Mouse (Mus musculus) heart, embryonic 12.5 days (tissue): Measurements from ENCODE around the gene Npas3. TPM values are rescaled to one million over a fixed set of nuclear protein-coding genes. Genes with fewer than 3 reads are reported as not detected.

Source experiments
- ATAC-seq: fragments of 200-750 bp; cut with Nextera tagmentation; 2 replicates; pipeline ENCODE4 v1.8.0; 2017; ENCODE audit warnings: moderate TSS enrichment, moderate library complexity; ENCODE audit not compliant: insufficient number of reproducible peaks, low FRiP score
- H3K27ac ChIP-seq: fragments of 300-500 bp; sonication (generic); 2 replicates; pipeline ENCODE4 v1.5.1; 2016; ENCODE audit warnings: mild to moderate bottlenecking, moderate library complexity; ENCODE audit not compliant: poor library complexity, severe bottlenecking
- H3K27me3 ChIP-seq: fragments of 300-500 bp; sonication (generic); replicated peaks from 2 replicates; pipeline ENCODE4 v1.6.1; 2016; ENCODE audit warnings: mild to moderate bottlenecking, moderate library complexity
- H3K36me3 ChIP-seq: fragments of 300-500 bp; sonication (generic); 2 replicates; pipeline ENCODE4 v1.6.1; 2016; ENCODE audit warnings: mild to moderate bottlenecking, moderate library complexity
- H3K4me1 ChIP-seq: fragments of 300-500 bp; sonication (generic); replicated peaks from 2 replicates; pipeline ENCODE4 v1.6.1; 2016; ENCODE audit warnings: mild to moderate bottlenecking
- H3K4me2 ChIP-seq: fragments of 300-500 bp; sonication (generic); 2 replicates; pipeline ENCODE4 v1.6.1; 2016; ENCODE audit warnings: mild to moderate bottlenecking, moderate library complexity
- H3K4me3 ChIP-seq: fragments of 300-500 bp; sonication (generic); 2 replicates; pipeline ENCODE4 v1.5.1; 2016; ENCODE audit warnings: mild to moderate bottlenecking
- H3K9ac ChIP-seq: fragments of 300-500 bp; sonication (generic); 2 replicates; pipeline ENCODE4 v1.6.1; 2016; ENCODE audit warnings: mild to moderate bottlenecking, moderate library complexity
- H3K9me3 ChIP-seq: fragments of 300-500 bp; sonication (generic); replicated peaks from 2 replicates; pipeline ENCODE4 v1.6.1; 2016; ENCODE audit warnings: mild to moderate bottlenecking, moderate library complexity
- WGBS: fragments of 180-500 bp; shearing (Covaris S2); methylation state at CpG from one replicate; pipeline ENCODE4 v1.1.7; 2016; 5-methylcytosine and 5-hydroxymethylcytosine counted together
- polyA plus RNA-seq: library from polyadenylated mRNA; unstranded; fragments of >200 nt; fragmentation: Nextera tagmentation; extraction: Ambion mirVana; gene quantifications from 2 replicates; pipeline ENCODE4 v1.2.1, GENCODE M21; 2016

Gene Npas3
- polyA plus RNA-seq, 1 experiment from 2014 or later = 1.9 TPM

- Histone ChIP-seq H3K36me3 (no peaks in the 10 kb centered on the region), H3K4me2 (0 out of 2 replicates have a peak overlapping the region, but pooled peaks have one; percentile 51), H3K4me3 (no peak overlapping the region), H3K9ac (no peak overlapping the region), H3K27me3 (no peaks in the 10 kb centered on the region), H3K4me1 (peaks cover 20% of the 10 kb centered on the region), H3K9me3 (no peaks in the 10 kb centered on the region), H3K27ac (peak overlapping the region; percentile 72; the same call in 1 of the 2 replicates)
- 51% methylated on average over 13 of the region's 13 CpGs for WGBS
- ATAC-seq = no peak
These were observed 504.0 kb downstream of the Npas3 start for GRCm38 (mm10) chr12:53752281-53753072.

- 0 out of 2 replicates have a peak overlapping the region, but pooled peaks have one; percentile 2 for H3K4me3 ChIP-seq
- no peaks in the 10 kb centered on the region for H3K9me3 ChIP-seq
- H3K36me3 ChIP-seq = no peaks in the 10 kb centered on the region
- 0 out of 2 replicates have a peak, but pooled peaks have one; percentile 9 for ATAC-seq
- 0 out of 2 replicates have a peak overlapping the region, but pooled peaks have one; percentile 6 for H3K9ac ChIP-seq
- WGBS = 30% methylated on average over 13 of the region's 13 CpGs
- H3K27ac ChIP-seq = peak overlapping the region; percentile 72
- H3K4me2 ChIP-seq = peak overlapping the region; percentile 51
- no peaks in the 10 kb centered on the region for H3K27me3 ChIP-seq
- peaks cover 20% of the 10 kb centered on the region for H3K4me1 ChIP-seq
These were observed 505.0 kb downstream of the Npas3 start for GRCm38 (mm10) chr12:53753368-53753937.

GRCm38 (mm10) chr12:53754236-53754635, 505.8 kb downstream of the Npas3 start:
- no peak overlapping the region for H3K27ac ChIP-seq
- 29% methylated on average over 7 of the region's 7 CpGs for WGBS
- H3K4me1 ChIP-seq = peaks cover 20% of the 10 kb centered on the region
- no peaks in the 10 kb centered on the region for H3K36me3 ChIP-seq
- H3K4me2 ChIP-seq = no peak overlapping the region
- H3K9ac ChIP-seq = no peak overlapping the region
- ATAC-seq = no peak
- no peaks in the 10 kb centered on the region for H3K27me3 ChIP-seq
- H3K4me3 ChIP-seq = no peak overlapping the region
- H3K9me3 ChIP-seq = no peaks in the 10 kb centered on the region

- no peaks in the 10 kb centered on the region for H3K9me3 ChIP-seq
- H3K9ac ChIP-seq = no peak overlapping the region
- H3K27me3 ChIP-seq = no peaks in the 10 kb centered on the region
- H3K4me3 ChIP-seq = no peak overlapping the region
- no peak overlapping the region for H3K27ac ChIP-seq
- 78% methylated on average over 6 of the region's 6 CpGs for WGBS
- H3K4me1 ChIP-seq = peaks cover 13% of the 10 kb centered on the region
- ATAC-seq = no peak
- no peak overlapping the region for H3K4me2 ChIP-seq
- H3K36me3 ChIP-seq = no peaks in the 10 kb centered on the region
These were observed 509.2 kb downstream of the Npas3 start for GRCm38 (mm10) chr12:53757631-53758030.

GRCm38 (mm10) chr12:53758356-53758755, 509.9 kb downstream of the Npas3 start:
- Histone ChIP-seq H3K9ac (no peak overlapping the region), H3K4me1 (peaks cover 5% of the 10 kb centered on the region), H3K9me3 (no peaks in the 10 kb centered on the region), H3K4me3 (no peak overlapping the region), H3K36me3 (no peaks in the 10 kb centered on the region), H3K27me3 (no peaks in the 10 kb centered on the region), H3K4me2 (no peak overlapping the region), H3K27ac (no peak overlapping the region)
- WGBS = 85% methylated on average over 5 of the region's 5 CpGs
- ATAC-seq = no peak

- no peaks in the 10 kb centered on the region for H3K36me3 ChIP-seq
- H3K9ac ChIP-seq = no peak overlapping the region
- H3K27me3 ChIP-seq = no peaks in the 10 kb centered on the region
- H3K4me1 ChIP-seq = 0 out of 2 replicates have a peak, but pooled peaks cover 11% of the 10 kb centered on the region
- ATAC-seq = no peak
- H3K4me2 ChIP-seq = no peak overlapping the region
- H3K27ac ChIP-seq = no peak overlapping the region
- H3K9me3 ChIP-seq = no peaks in the 10 kb centered on the region
- 73% methylated on average over 4 of the region's 4 CpGs for WGBS
- H3K4me3 ChIP-seq = no peak overlapping the region
These were observed 515.7 kb downstream of the Npas3 start for GRCm38 (mm10) chr12:53764143-53764542.

- Histone ChIP-seq H3K27ac (no peak overlapping the region), H3K4me1 (peaks cover 11% of the 10 kb centered on the region; the same call in 1 of the 2 replicates), H3K27me3 (0 out of 2 replicates have a peak, but pooled peaks cover 4% of the 10 kb centered on the region), H3K36me3 (no peaks in the 10 kb centered on the region), H3K4me2 (no peak overlapping the region), H3K9me3 (no peaks in the 10 kb centered on the region), H3K9ac (no peak overlapping the region), H3K4me3 (no peak overlapping the region)
- 65% methylated on average over 11 of the region's 11 CpGs for WGBS
- ATAC-seq = no peak
These were observed 519.9 kb downstream of the Npas3 start for GRCm38 (mm10) chr12:53768392-53768791.

GRCm38 (mm10) chr12:53771394-53771936, 523.0 kb downstream of the Npas3 start:
- 0 out of 2 replicates have a peak, but pooled peaks cover 4% of the 10 kb centered on the region for H3K27me3 ChIP-seq

GRCm38 (mm10) chr12:53781850-53782552, 533.5 kb downstream of the Npas3 start:
- H3K36me3 ChIP-seq = no peaks in the 10 kb centered on the region
- no peaks in the 10 kb centered on the region for H3K4me1 ChIP-seq
- H3K27ac ChIP-seq = no peak overlapping the region
- H3K4me2 ChIP-seq = no peak overlapping the region
- no peaks in the 10 kb centered on the region for H3K27me3 ChIP-seq
- H3K4me3 ChIP-seq = no peak overlapping the region
- H3K9me3 ChIP-seq = no peaks in the 10 kb centered on the region
- WGBS = 67% methylated on average over 11 of the region's 11 CpGs
- ATAC-seq = no peak
- no peak overlapping the region for H3K9ac ChIP-seq

More at GRCm38 (mm10) chr12:53771394-53771936, 523.0 kb downstream of the Npas3 start:
- no peak overlapping the region for H3K9ac ChIP-seq
- H3K4me1 ChIP-seq = peaks cover 11% of the 10 kb centered on the region; the same call in 1 of the 2 replicates
- no peak overlapping the region for H3K4me2 ChIP-seq
- no peak overlapping the region for H3K4me3 ChIP-seq
- no peaks in the 10 kb centered on the region for H3K9me3 ChIP-seq
- WGBS = 68% methylated on average over 14 of the region's 14 CpGs
- ATAC-seq = no peak
- no peak overlapping the region for H3K27ac ChIP-seq
- H3K36me3 ChIP-seq = no peaks in the 10 kb centered on the region

- H3K36me3 ChIP-seq = no peaks in the 10 kb centered on the region
- no peak overlapping the region for H3K4me2 ChIP-seq
- no peaks in the 10 kb centered on the region for H3K9me3 ChIP-seq
- H3K27ac ChIP-seq = no peak overlapping the region
- H3K9ac ChIP-seq = no peak overlapping the region
- H3K27me3 ChIP-seq = no peaks in the 10 kb centered on the region
- 85% methylated on average over 10 of the region's 10 CpGs for WGBS
- no peak overlapping the region for H3K4me3 ChIP-seq
- H3K4me1 ChIP-seq = no peaks in the 10 kb centered on the region
- ATAC-seq = no peak
These were observed 541.0 kb downstream of the Npas3 start for GRCm38 (mm10) chr12:53789501-53789900.
